Mouse (Mus musculus): ENCODE measurements around the gene Ppp3r1.

DNA sequence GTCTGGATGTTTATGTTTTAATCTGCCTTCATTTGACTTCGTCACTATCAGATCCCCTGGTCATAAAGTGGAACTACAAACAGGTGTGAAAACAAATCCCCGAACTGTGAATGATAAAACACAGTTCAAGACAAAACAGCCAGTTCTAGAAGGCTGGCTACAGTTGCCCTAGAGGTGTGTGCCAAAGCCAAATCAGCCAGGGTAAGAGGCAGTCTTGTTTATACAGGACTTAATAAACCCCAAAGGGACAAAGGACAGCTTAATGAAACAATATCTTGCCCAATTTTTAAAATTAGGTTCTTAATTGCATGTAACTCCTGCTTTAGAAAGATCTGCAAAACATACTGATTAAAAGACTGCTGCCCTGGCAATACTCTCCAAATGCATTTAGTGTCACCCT is 32.6 kb upstream of the Ppp3r1 start:
- TF ChIP-seq POLR2A (IDR thresholded peaks at IDR 0.05; ENCODE audit: extremely low read depth, insufficient read depth, low read length) (no peak), CTCF (IDR thresholded peaks at IDR 0.05; ENCODE audit: extremely low read depth, insufficient read depth, low read length) (no peak)

Data from cortical plate, adult 2 months (tissue).